Mouse (Mus musculus) liver (tissue): ENCODE measurements around the gene Pilrb1.
"Not testable (repeated sequence)": the region's sequence is repeated elsewhere in the genome, so short reads cannot be mapped to it uniquely, and the experiment has no call there.

Source experiments
- DNase-seq: peaks from one replicate; pipeline ENCODE4 v3.0.0-alpha.2; 2020; ENCODE audit warnings: mixed read lengths

Gene Pilrb1

GRCm38 (mm10) chr5:137857960-137858710 is at the start of gene Pilrb1:
Gene Pilrb1 (minus strand): TSS chr5:137858106.
- not testable (repeated sequence) for DNase-seq

- no peak for DNase-seq
Measured at GRCm38 (mm10) chr5:137897812-137898211, 39.9 kb upstream of the Pilrb1 start.

GRCm38 (mm10) chr5:137892954-137893353 is 35.0 kb upstream of the Pilrb1 start:
- no peak for DNase-seq

DNA sequence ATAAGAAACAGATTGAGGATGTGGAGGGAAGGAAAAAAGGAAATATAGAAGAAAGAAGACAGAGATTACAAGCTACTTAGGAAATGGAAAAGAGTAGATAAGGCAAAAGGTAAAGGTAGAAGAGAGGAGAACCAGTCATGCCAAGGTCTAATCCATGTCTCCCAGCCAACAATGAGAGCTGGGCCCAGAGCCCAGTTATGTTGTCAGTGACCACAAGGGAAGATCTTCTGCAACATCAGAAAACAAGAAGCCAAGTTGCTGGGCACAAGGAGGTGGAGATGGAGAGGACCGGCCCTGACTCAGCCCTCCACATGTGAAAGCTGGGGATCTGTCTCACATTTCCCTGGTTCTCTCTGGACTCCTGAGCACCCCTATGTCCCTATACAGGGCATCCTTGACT is 29.8 kb upstream of the Pilrb1 start:
- DNase-seq, result no peak

GRCm38 (mm10) chr5:137885894-137886293 is 28.0 kb upstream of the Pilrb1 start:
- DNase-seq, result peak; percentile 54

GRCm38 (mm10) chr5:137883345-137883744 is 25.4 kb upstream of the Pilrb1 start:
- no peak for DNase-seq

GRCm38 (mm10) chr5:137882922-137883321 is 25.0 kb upstream of the Pilrb1 start:
- DNase-seq, result no peak

DNA sequence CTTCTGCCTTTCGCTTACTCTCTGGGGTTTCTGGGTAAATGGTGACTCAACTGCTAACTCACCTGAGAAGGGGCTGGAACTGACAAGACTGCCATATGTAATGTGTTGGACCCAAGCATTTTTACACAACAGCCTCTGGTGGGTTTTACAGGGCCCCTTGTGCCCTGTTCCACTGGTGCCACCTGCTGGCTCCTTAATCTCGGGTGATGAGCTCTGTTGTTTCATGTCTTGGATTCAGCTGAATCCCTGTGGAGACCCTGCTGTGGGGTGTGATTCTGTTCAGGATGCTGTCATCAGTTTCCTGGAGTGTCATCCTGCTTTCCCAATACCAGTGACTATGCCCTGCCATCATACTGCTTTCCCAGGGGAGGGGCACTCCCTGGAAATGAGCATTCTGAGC is 20.0 kb upstream of the Pilrb1 start:
- DNase-seq, result peak; percentile 28

DNA sequence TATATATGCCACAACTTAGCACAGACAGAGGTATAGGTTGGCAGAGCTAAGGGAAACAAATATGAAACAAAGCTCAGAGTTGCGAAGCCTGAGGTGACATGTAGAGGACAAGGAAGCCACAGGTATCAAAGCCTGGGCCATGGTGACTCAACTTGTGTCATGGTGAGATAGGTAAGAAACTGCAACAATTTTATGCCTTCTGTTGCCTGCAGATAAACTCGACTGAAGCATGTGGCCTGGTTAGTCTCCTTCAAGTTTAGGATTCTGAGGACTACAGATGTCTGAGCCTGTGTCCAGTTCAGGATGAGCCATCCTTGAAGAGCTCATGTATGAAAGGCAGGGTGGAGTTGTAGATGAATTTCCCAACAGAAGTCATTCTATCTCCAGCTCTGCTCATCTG is 17.1 kb upstream of the Pilrb1 start:
- DNase-seq, result no peak

DNA sequence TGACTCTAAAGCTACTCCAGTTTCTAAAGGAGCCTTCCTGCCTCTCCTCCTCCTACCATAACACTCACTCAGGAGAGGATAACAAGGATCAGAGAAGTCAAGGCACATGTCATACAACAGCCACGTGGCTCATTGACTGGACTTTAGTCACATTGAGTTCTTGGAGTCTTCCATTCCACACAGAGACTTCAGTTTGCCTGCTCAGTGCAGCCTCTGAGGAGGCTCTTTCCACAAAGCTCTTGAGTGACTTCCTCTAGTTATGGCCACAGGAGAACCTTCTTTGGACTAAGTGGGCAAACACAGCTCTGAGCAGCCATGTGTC is 14.4 kb upstream of the Pilrb1 start:
- not testable (repeated sequence) for DNase-seq

DNA sequence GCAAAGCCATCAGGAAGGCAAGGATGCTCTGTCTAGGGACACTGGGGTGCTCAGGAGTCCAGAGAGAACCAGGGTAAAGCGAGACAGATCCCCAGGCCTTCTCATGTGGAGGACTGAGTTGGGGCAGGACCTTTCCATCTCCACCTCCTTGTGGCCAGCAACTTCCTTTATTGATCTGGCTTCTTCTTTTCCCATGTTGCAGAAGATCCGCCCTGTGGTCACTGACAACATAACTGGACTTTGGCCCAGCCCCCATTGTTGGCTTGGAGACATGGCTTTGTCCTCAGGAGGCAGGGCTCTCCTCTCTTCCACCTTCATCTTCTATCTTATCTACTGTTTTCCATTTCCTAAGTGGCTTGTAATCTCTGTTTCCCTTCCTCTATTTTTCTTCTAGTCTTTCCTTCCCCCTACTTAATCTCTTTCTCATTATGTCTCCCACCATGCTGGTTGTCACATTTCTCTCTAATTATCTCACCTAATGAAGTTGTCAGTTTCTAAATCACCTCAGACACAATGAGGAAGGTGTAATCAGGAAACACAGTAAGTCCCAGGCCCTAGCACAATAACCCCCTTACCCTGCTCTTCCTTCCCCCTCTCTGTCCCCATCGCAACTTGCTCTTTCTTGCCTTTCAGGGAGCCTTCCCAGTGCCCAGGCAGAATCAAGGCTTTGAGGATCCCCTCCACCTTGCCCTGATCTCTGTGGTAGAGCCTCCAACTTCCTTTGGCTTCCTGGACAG is 13.9 kb upstream of the Pilrb1 start, which contains the start of gene Pilrb2:
Gene Pilrb2 (minus strand): TSS at position 172 of the 737 bp plus-strand sequence.
- not testable (repeated sequence) for DNase-seq

DNA sequence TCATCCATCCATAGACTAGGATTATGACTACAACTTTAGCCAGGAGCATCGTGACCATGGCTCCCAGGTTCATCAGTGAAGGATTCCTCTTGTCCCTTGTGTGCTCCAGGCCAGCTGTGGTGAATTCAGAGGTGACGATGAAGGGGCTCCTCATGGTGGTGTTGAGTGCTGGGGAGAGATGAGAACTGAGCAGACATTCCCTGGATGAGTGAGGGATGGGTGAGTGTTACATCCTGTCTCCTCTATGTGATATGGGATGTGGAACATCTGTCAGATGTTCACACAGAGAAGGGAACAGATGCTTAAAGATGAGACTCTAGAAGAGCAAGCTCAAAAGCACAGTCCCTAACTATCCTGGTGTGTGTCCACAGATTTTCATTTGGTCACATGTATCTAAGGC is 10.7 kb upstream of the Pilrb1 start:
- not testable (repeated sequence) for DNase-seq

- not testable (repeated sequence) for DNase-seq
Measured at GRCm38 (mm10) chr5:137864008-137864407, 6.1 kb upstream of the Pilrb1 start.

DNA sequence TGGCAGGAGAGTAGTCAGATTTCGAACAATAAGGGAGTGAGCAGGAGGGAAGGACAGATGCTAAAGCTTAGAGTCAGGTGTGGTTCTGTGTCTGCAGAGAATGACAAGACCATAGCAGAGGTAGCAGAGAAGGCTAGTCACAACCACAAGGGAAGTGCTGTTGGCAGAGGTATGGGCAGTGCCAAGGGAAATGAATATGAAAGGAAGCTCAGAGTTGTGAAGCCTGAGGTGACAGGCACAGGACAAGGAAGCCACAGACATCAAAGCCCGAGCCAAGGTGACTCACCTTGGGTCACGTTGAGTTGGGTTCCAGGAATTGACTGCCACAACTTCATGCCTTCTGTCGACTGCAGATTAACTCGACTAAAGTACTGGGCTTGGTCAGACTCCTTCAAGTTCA is 1.0 kb downstream of the Pilrb1 start:
- not testable (repeated sequence) for DNase-seq

DNA sequence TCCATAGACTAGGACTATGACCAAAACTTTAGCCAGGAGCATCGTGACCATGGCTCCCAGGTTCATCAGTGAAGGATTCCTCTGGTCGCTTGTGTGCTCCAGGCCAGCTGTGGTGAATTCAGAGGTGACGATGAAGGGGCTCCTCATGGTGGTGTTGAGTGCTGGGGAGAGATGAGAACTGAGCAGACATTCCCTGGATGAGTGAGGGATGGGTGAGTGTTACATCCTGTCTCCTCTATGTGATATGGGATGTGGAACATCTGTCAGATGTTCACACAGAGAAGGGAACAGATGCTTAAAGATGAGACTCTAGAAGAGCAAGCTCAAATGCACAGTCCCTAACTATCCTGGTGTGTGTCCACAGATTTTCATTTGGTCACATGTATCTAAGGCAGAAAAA is 3.0 kb downstream of the Pilrb1 start:
- DNase-seq, result not testable (repeated sequence)

- DNase-seq, result not testable (repeated sequence)
Measured at GRCm38 (mm10) chr5:137850313-137850712, 7.6 kb downstream of the Pilrb1 start.

- DNase-seq, result not testable (repeated sequence)
Measured at GRCm38 (mm10) chr5:137837110-137837509, 20.8 kb downstream of the Pilrb1 start.

- DNase-seq, result no peak
Measured at GRCm38 (mm10) chr5:137836611-137837010, 21.3 kb downstream of the Pilrb1 start.

DNA sequence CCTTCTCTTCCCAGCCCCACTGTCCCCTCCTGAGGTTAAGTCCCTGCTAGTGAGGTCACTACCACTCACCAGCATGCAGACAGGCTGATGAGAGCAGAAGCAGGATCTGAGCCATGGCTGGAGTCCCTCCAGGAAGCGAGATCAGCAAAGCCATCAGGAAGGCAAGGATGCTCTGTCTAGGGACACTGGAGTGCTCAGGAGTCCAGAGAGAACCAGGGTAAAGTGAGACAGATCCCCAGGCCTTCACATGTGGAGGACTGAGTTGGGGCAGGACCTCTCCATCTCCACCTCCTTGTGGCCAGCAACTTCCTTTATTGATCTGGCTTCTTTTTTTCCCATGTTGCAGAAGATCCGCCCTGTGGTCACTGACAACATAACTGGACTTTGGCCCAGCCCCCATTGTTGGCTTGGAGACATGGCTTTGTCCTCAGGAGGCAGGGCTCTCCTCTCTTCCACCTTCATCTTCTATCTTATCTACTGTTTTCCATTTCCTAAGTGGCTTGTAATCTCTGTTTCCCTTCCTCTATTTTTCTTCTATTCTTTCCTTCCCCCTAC is 21.9 kb downstream of the Pilrb1 start, which contains the start of gene Pilra:
Gene Pilra (minus strand): TSS at position 316 of the 555 bp plus-strand sequence.
- DNase-seq, result not testable (repeated sequence)

DNA sequence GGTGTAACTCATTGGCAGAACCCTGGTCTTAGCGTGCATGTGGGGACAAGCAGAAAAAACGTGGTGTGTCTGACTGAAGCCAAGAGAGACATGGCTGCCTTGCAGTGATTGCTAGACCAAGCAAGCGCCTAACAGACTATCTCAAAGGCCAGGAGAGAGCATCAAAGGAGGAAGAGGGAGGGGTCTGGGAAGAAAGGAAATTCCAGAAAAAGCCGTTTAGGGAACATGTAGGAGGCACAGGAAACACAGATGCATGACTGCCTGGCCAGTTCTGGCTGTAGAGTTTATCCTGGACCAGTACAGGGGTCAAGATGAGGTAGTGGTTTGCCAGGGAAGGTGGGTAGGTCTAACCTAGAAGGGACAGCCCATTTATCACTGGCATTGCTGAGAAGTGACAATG is 24.4 kb downstream of the Pilrb1 start:
- no peak for DNase-seq

DNA sequence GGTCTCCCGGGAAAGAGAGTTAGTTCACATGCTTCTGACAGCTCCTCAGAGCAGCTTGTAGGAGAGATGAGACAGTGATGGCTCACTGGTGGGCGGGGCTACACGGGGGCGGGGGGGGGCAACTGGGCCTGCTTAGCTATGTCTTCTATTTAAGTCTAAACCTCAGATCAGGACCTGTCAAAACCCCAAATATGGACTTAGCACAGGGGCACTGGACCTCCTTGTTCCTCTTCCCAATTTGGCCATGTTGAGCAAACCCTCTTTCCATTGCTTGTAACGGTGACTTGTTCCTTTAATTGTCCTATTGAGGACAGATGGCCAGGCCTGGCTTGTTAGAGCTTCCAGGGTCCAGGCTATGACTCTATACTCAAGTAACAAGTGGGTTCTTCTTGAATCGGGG is 26.4 kb downstream of the Pilrb1 start:
- no peak for DNase-seq

DNA sequence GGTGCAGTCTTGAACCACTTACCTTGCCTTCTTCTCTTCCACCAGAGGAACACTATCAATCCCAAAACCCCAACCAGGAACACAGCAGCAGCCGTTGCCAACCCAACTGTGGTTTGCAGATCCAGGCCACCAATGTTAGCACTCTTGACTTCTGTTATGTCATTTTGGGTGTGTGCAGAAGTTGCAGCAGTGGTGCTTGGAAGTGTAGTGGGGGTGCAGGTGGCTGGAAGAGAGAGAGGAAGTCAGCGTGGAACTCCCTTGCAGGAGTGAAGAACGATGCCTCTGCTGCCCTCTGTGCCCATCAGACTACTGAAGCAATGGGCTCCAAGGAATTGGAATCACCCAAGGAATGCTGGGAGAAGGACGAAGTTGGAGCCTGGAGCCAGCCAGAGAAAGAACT is 26.8 kb downstream of the Pilrb1 start:
- no peak for DNase-seq

DNA sequence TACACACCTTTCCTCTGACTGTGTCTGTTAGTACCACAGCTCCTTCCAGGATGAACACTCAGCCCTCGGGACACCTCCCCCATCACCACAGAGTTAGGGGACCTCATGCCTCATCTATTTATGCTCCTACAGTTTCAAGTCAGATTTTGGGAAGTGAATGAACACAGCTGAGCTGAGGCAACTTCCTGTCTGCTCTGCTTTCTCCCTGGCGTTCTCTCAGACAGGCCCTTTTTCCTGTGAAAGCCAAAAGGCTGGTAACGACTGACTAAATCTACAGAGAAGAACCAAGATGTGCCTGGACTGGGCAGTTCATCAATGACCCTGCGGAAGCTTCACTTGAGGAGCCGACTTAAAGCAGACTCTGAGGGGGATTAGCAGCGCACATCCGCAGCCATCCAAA is 27.7 kb downstream of the Pilrb1 start:
- no peak for DNase-seq

DNA sequence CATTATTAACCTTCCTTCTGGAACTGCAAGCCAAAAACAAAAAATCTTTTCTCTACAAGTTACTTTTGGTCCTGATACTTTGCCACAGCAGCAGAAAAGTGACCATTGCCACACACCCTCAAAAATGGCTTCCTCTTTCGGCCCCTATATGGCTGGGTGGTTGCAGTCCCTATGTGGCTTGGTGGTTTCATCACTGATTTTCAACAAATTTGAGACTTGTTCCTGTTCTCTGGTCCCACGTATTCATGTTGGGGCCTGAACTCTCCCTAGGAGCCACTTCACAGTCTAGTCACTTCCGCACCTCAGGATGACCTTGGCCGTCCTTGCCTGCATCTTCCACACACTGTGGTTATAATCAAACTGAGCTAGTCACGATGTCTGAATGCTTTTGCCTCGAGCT is 29.2 kb downstream of the Pilrb1 start:
- no peak for DNase-seq
